Mouse (Mus musculus) heart, embryonic 14.5 days (tissue): ENCODE results near the gene Cnnm3. TPM values are rescaled to one million over a fixed set of nuclear protein-coding genes. Genes with fewer than 3 reads are reported as not detected.
"Not testable (repeated sequence)": the region's sequence is repeated elsewhere in the genome, so short reads cannot be mapped to it uniquely, and the experiment has no call there.

Source experiments
- ATAC-seq: fragments of 200-750 bp; cut with Nextera tagmentation; 2 replicates; pipeline ENCODE4 v1.8.0; 2017; ENCODE audit warnings: low read depth, moderate TSS enrichment; ENCODE audit not compliant: insufficient number of reproducible peaks, insufficient read depth, low FRiP score
- H3K27ac ChIP-seq, 2 experiments: fragments of 200-500 bp in 1 of 2; fragments of 300-500 bp in 1 of 2; sonication (generic) in 1 of 2; replicated peaks in 1 of 2; 2 replicates each; pipeline ENCODE4 v1.5.1; 2012 to 2014; ENCODE audit warnings: low read depth in 2 of 2, low read length in 2 of 2, control low read depth in 1 of 2, mild to moderate bottlenecking in 1 of 2, mixed read lengths in 1 of 2; ENCODE audit not compliant: control insufficient read depth in 1 of 2, insufficient read depth in 1 of 2
- H3K27me3 ChIP-seq: fragments of 300-500 bp; sonication (generic); 2 replicates; pipeline ENCODE4 v1.6.1; 2014; ENCODE audit warnings: mild to moderate bottlenecking, low read length, control low read depth; ENCODE audit not compliant: control insufficient read depth, insufficient read depth
- H3K36me3 ChIP-seq: fragments of 300-500 bp; sonication (generic); 2 replicates; pipeline ENCODE4 v1.6.1; 2014; ENCODE audit warnings: mild to moderate bottlenecking, control low read depth, low read length, mixed read lengths; ENCODE audit not compliant: control insufficient read depth, insufficient read depth
- H3K4me1 ChIP-seq, 2 experiments: fragments of 200-500 bp in 1 of 2; fragments of 300-500 bp in 1 of 2; sonication (generic) in 1 of 2; 2 replicates each; pipeline ENCODE4 v1.6.1; 2012 to 2014; ENCODE audit warnings: low read length in 2 of 2, control low read depth in 1 of 2, mixed read lengths in 1 of 2; ENCODE audit not compliant: control insufficient read depth in 2 of 2, insufficient read depth in 2 of 2
- H3K4me2 ChIP-seq: fragments of 300-500 bp; sonication (generic); 2 replicates; pipeline ENCODE4 v1.6.1; 2014; ENCODE audit warnings: mild to moderate bottlenecking, low read length
- H3K4me3 ChIP-seq, 2 experiments: fragments of 200-500 bp in 1 of 2; fragments of 300-500 bp in 1 of 2; sonication (generic) in 1 of 2; 2 replicates each; pipeline ENCODE4 v1.5.1; 2012 to 2014; ENCODE audit warnings: low read length in 2 of 2, mild to moderate bottlenecking in 2 of 2, control low read depth in 1 of 2, low read depth in 1 of 2, moderate library complexity in 1 of 2; ENCODE audit not compliant: control insufficient read depth in 1 of 2, insufficient read depth in 1 of 2
- H3K9ac ChIP-seq: fragments of 300-500 bp; sonication (generic); 2 replicates; pipeline ENCODE4 v1.6.1; 2014; ENCODE audit warnings: mild to moderate bottlenecking, low read length
- H3K9me3 ChIP-seq: fragments of 300-500 bp; sonication (generic); 2 replicates; pipeline ENCODE4 v1.6.1; 2016; ENCODE audit warnings: low read length, control low read depth; ENCODE audit not compliant: control insufficient read depth
- WGBS: fragments of 180-500 bp; shearing (Covaris S2); extraction: QIAGEN DNeasy Blood & Tissue Kit; methylation state at CpG from one replicate; pipeline ENCODE4 v1.1.7; 2014; 5-methylcytosine and 5-hydroxymethylcytosine counted together
- polyA plus RNA-seq: library from polyadenylated mRNA; unstranded; fragments of >200 nt; fragmentation: Nextera tagmentation; extraction: Ambion mirVana; gene quantifications from 2 replicates; pipeline ENCODE4 v1.2.1, GENCODE M21; 2014

Gene Cnnm3
- polyA plus RNA-seq, 1 experiment from 2014 or later, result 3.7 TPM

DNA sequence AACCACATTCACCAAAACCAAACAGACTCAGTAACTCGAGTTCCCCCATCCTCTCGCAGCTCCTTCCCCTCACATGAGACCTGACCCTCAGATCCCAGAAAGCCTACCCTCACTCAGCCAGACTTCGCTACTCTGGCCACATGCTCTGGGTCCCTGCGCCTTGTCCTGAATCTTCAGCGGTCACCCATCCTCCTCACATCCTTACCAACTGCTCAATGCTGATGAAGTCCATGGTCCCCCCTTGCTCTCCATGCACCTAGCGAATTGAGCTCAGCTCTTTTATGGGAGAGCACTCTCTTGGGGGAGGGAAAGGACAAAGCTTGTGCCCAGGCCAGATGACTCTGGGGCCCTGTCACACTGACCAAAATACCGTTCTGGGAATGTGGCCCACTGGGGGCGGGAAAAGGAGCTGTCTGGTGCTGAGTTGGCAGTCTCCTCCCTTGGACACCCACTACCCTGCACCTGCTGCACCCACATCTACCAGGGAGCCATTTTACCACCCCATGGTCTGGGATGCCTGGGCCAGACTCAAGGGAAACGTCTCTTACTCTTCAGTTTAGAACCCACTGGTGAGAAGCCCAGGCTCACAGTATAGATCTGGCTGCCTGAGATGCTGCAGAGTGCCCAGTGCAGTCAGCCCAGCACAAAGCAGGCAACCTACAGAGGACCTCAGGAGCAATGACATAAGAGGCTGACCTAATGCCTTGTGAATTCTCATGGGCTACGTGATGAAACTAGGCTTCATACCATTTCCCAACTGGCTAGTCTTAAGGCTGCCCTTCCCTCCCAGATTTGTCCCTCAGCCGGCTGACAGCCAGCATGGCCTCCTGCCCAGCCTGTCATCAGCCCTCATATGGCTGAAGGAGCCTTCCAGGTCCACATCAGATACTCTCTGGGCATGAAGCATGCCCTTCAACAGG, 24.1 kb downstream of the Cnnm3 start:
- peak; percentile 43; the same call in 1 of the 2 replicates for ATAC-seq
- H3K4me1 ChIP-seq, result peaks cover 49 to 63% of the 10 kb centered on the region in 2 experiments
- no peak overlapping the region for H3K4me3 ChIP-seq
- no peaks in the 10 kb centered on the region for H3K9me3 ChIP-seq
- H3K4me2 ChIP-seq, result peak overlapping the region; percentile 32
- WGBS, result 54% methylated on average over 11 of the region's 11 CpGs
- peaks cover 37% of the 10 kb centered on the region for H3K36me3 ChIP-seq
- H3K27me3 ChIP-seq, result no peaks in the 10 kb centered on the region
- H3K27ac ChIP-seq, result peak overlapping the region; percentile 75 to 93
- H3K9ac ChIP-seq, result peak overlapping the region; percentile 45

DNA sequence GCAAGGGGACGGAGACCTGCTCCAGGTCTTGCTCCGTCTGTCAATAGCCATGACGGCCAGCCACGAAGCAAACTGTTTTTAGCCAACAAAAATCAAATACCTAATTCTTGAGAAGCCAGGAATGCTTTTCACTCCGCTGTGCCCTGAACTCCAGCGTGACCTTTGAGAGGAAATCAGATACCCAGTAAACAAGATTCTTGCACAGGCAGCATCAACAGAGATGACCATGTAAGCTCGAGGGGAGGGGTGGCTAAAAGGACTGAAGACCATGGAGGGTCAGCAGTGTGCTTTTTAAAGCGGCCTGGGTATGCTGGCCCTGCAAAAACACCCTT, 24.7 kb downstream of the Cnnm3 start:
- peaks cover 39% of the 10 kb centered on the region for H3K36me3 ChIP-seq
- no peaks in the 10 kb centered on the region for H3K9me3 ChIP-seq
- 26% methylated on average over 8 of the region's 8 CpGs for WGBS
- H3K4me1 ChIP-seq, result peaks cover 43 to 57% of the 10 kb centered on the region in 2 experiments
- peak overlapping the region; percentile 75 to 93 for H3K27ac ChIP-seq
- no peak for ATAC-seq
- H3K27me3 ChIP-seq, result no peaks in the 10 kb centered on the region
- peak overlapping the region; percentile 29; the same call in 1 of the 2 replicates for H3K4me2 ChIP-seq
- peak overlapping the region; percentile 30; the same call in 1 of the 2 replicates for H3K9ac ChIP-seq
- H3K4me3 ChIP-seq, result no peak overlapping the region

DNA sequence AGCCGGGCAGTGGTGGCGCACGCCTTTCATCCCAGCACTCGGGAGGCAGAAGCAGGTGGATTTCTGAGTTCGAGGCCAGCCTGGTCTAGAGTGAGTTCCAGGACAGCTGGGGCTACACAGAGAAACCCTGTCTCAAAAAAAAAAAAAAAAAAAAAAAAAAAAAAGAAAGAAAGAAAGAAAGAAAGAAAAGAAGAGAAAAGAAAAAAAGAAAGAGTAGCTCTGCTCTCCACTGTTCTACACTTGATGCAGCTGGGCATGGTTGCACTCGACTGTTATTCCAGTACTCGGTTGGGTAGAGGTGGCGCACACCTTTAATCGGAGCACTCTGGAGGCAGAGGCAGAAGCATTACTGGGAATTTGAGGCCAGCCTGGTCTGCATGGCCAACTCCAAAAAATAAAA, 25.1 kb downstream of the Cnnm3 start, which contains the start of gene Ankrd23:
Ankrd23 (minus strand) TSS at position 101 of the 400 bp plus-strand sequence.
- WGBS, result 75% methylated on average over 9 of the region's 9 CpGs
- H3K4me3 ChIP-seq, H3K27me3 ChIP-seq, ATAC-seq, H3K9me3 ChIP-seq: not testable (repeated sequence)
- peak within 1 kb of the TSS; percentile 29; the same call in 1 of the 2 replicates for H3K4me2 ChIP-seq
- peak within 1 kb of the TSS; percentile 75 to 93 for H3K27ac ChIP-seq
- peaks cover 39 to 53% of the 10 kb centered on the region in 2 experiments for H3K4me1 ChIP-seq
- H3K9ac ChIP-seq, result peak within 1 kb of the TSS; percentile 30
- H3K36me3 ChIP-seq, result peaks cover 41% of the 10 kb centered on the region

DNA sequence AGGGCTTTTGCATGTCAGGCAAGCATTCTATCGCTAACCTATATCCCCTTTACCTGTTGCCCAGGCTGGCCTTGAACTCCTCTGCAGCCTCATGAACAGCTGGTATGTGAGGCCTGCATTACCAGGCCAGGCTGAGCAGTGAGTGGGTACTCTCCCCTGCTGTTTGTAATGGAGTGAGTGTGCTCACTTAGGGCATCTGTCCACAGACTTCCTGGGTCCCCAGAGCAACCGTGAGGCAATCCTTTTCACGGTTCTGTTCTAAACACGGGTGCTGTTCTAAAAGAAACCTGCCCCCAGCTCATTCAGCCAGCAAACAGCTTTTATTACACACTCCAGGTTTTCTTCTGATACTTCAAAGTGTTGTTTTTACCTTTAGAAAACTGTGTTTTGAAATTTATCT, 27.1 kb downstream of the Cnnm3 start:
- H3K36me3 ChIP-seq, result peaks cover 53% of the 10 kb centered on the region
- H3K9ac ChIP-seq, result peak overlapping the region; percentile 22
- ATAC-seq, result no peak
- H3K4me1 ChIP-seq, result peaks cover 38 to 55% of the 10 kb centered on the region in 2 experiments
- no peak overlapping the region for H3K4me3 ChIP-seq
- no peaks in the 10 kb centered on the region for H3K27me3 ChIP-seq
- no peaks in the 10 kb centered on the region for H3K9me3 ChIP-seq
- whole genome bisulfite sequencing, result 79% methylated on average over 4 of the region's 4 CpGs
- peak overlapping the region; percentile 76 to 91 for H3K27ac ChIP-seq
- H3K4me2 ChIP-seq, result no peak overlapping the region

DNA sequence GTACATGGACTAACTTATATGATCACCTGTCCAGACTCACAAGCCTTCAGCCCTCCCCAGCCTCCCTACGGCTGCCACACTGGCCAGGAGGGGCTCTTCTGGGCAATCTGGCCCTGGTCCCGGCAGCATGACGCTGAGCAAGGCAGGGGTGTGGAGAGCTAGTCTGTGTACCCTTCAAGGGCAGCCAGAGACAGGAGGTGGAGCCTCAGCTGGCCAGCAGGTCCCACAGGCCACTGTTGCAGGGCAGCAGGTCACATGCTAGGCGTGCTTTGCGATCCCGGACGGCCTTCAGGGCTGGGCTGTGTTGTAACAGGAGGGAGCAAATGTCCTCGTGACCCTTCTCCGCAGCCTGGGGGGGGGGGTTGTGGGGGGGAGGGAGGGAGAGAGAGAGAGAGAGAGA, 27.5 kb downstream of the Cnnm3 start, which contains the start of gene Gm42417:
Gm42417 (minus strand) TSS at position 244 of the 400 bp plus-strand sequence.
- Histone ChIP-seq H3K9me3 (no peaks in the 10 kb centered on the region), H3K4me1 (peaks cover 33 to 55% of the 10 kb centered on the region in 2 experiments), H3K36me3 (peaks cover 54% of the 10 kb centered on the region), H3K27me3 (no peaks in the 10 kb centered on the region), H3K27ac (peak within 1 kb of the TSS; percentile 87 to 91), H3K4me2 (no peak within 1 kb of the TSS), H3K4me3 (no peak within 1 kb of the TSS), H3K9ac (peak within 1 kb of the TSS; percentile 22)
- WGBS, result 32% methylated on average over 9 of the region's 9 CpGs
- peak; percentile 90 for ATAC-seq

DNA sequence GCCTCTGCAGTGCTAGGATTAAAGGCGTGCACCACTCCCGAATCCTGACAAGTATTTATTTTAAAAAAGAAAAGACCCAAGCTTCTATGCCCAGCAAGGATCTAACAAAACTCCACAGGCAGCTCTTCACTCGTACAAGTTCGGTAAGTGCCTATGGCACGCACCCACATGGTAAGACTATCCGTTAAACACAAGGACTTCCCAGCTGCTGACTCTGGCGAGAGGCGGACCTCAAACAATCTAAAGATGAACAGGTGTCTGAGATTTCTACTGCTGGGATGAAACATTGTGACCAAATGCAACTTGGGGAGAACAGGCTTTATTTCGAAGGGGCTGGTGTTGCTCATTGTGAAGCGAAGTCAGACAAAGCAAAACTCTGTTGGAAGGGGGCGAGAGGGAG, 28.5 kb downstream of the Cnnm3 start:
- ATAC-seq, result no peak
- Histone ChIP-seq H3K27me3 (no peaks in the 10 kb centered on the region), H3K4me1 (peaks cover 24 to 45% of the 10 kb centered on the region in 2 experiments), H3K9ac (no peak overlapping the region), H3K36me3 (peaks cover 58% of the 10 kb centered on the region), H3K4me3 (no peak overlapping the region), H3K27ac (peak overlapping the region in 1 of 2 experiments; percentile 91; a peak in 2 of 4 replicates), H3K9me3 (no peaks in the 10 kb centered on the region), H3K4me2 (no peak overlapping the region)
- WGBS, result 92% methylated on average over 11 of the region's 11 CpGs

DNA sequence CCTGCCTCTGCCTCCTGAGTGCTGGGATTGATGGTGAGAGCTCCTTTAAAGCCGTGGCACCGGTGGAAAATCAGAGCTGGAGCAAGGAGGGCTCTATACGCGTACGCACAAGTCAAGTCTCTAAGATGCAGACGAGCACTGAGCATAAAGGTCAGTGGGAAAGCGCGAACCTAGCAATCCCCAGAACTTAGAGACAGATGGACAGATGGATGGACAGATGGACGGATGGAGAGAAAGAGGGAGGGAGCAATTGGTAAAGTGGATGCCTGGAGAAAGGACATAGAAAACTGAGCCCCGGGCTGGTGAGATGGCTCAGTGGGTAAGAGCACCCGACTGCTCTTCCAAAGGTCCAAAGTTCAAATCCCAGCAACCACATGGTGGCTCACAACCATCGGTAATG, 29.1 kb downstream of the Cnnm3 start:
- Histone ChIP-seq H3K27me3 (no peaks in the 10 kb centered on the region), H3K27ac (0 out of 4 replicates have a peak overlapping the region, but pooled peaks of 1 of the 2 experiments have one; percentile 6), H3K36me3 (peaks cover 58% of the 10 kb centered on the region), H3K4me3 (no peak overlapping the region), H3K9me3 (no peaks in the 10 kb centered on the region), H3K4me2 (no peak overlapping the region), H3K9ac (no peak overlapping the region), H3K4me1 (peaks cover 20 to 42% of the 10 kb centered on the region in 2 experiments)
- WGBS, result 95% methylated on average over 12 of the region's 12 CpGs
- ATAC-seq, result no peak
